Mouse (Mus musculus) cerebellum, adult 2 months (tissue): Measurements from ENCODE around the gene Gdpd5.

Experiments used
- CTCF ChIP-seq: fragments of 200-500 bp; IDR thresholded peaks from 2 replicates; pipeline ENCODE4 v1.5.1; 2011; ENCODE audit warnings: low read depth, mild to moderate bottlenecking, control low read depth, low read length, moderate library complexity, borderline replicate concordance; ENCODE audit not compliant: insufficient read depth
- POLR2A ChIP-seq: fragments of 200-500 bp; IDR thresholded peaks from 2 replicates; pipeline ENCODE4 v1.6.1; 2011; ENCODE audit warnings: low read length, control low read depth, borderline replicate concordance; ENCODE audit not compliant: insufficient read depth

DNA sequence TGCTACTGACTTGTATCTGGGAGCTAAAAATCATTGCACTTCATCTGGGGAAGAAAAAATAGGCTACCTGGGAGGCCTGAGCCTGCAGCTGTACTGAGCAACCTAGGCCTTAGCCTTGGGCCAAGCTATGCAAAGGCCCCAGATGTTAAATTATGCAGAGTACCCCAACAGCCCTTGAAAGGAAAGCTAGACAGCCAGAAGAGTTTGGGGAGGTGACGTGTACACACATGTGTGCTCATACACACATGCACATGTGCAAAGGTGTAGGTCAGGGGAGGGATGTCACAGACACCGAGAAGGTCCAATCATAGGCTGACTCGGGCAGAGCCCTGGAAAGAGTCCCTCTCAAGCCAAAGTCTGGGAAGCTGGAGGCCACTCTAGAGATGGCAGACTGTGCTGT lies 46.8 kb downstream of the Gdpd5 start:
- TF ChIP-seq POLR2A (no peak), CTCF (no peak)
